Mouse (Mus musculus): ENCODE data around the gene Fbxo44. TPM values are rescaled to one million over a fixed set of nuclear protein-coding genes. Genes with fewer than 3 reads are reported as not detected.
A peak's percentile ranks its signal among the peaks of the same experiment; 100 is the strongest.
"Not testable (repeated sequence)": the region's sequence is repeated elsewhere in the genome, so short reads cannot be mapped to it uniquely, and the experiment has no call there.

Gene Fbxo44
- polyA plus RNA-seq, 1 experiment from 2014 or later = 11.9 TPM

GRCm38 (mm10) chr4:148120555-148120954, 39.7 kb downstream of the Fbxo44 start:
- H3K9ac ChIP-seq (replicated peaks; ENCODE audit: low read depth, low read length) = no peak overlapping the region
- H3K4me2 ChIP-seq (replicated peaks; ENCODE audit: low read depth, low read length) = no peak overlapping the region
- WGBS = 71% methylated on average over 9 of the region's 9 CpGs
- H3K36me3 ChIP-seq (ENCODE audit: control insufficient read depth, insufficient read depth, low read length) = no peaks in the 10 kb centered on the region
- no peaks in the 10 kb centered on the region; the same call in 1 of the 2 replicates for H3K27me3 ChIP-seq (ENCODE audit: control insufficient read depth, insufficient read depth, low read length)
- no peak overlapping the region for H3K4me3 ChIP-seq (ENCODE audit: low read depth, low read length)
- ATAC-seq (ENCODE audit: insufficient number of reproducible peaks, insufficient read depth, low FRiP score, low read depth) = no peak
- H3K4me1 ChIP-seq (ENCODE audit: control insufficient read depth, insufficient read depth, low read length) = no peaks in the 10 kb centered on the region
- no peaks in the 10 kb centered on the region for H3K9me3 ChIP-seq (ENCODE audit: control insufficient read depth, low read depth, low read length)
- no peak overlapping the region for H3K27ac ChIP-seq (ENCODE audit: low read length)

- H3K36me3 ChIP-seq (ENCODE audit: control insufficient read depth, insufficient read depth, low read length); H3K4me3 ChIP-seq (ENCODE audit: low read depth, low read length); H3K9ac ChIP-seq (replicated peaks; ENCODE audit: low read depth, low read length); H3K27ac ChIP-seq (ENCODE audit: low read length); H3K9me3 ChIP-seq (ENCODE audit: control insufficient read depth, low read depth, low read length); H3K4me2 ChIP-seq (replicated peaks; ENCODE audit: low read depth, low read length); H3K4me1 ChIP-seq (ENCODE audit: control insufficient read depth, insufficient read depth, low read length); ATAC-seq (ENCODE audit: insufficient number of reproducible peaks, insufficient read depth, low FRiP score, low read depth); H3K27me3 ChIP-seq (ENCODE audit: control insufficient read depth, insufficient read depth, low read length): not testable (repeated sequence)
- WGBS = 81% methylated on average over 9 of the region's 9 CpGs
These were observed 40.7 kb downstream of the Fbxo44 start for GRCm38 (mm10) chr4:148119578-148119977.

- H3K9ac ChIP-seq (replicated peaks; ENCODE audit: low read depth, low read length) = no peak overlapping the region
- no peak for ATAC-seq (ENCODE audit: insufficient number of reproducible peaks, insufficient read depth, low FRiP score, low read depth)
- no peaks in the 10 kb centered on the region for H3K4me1 ChIP-seq (ENCODE audit: control insufficient read depth, insufficient read depth, low read length)
- no peaks in the 10 kb centered on the region for H3K36me3 ChIP-seq (ENCODE audit: control insufficient read depth, insufficient read depth, low read length)
- H3K27ac ChIP-seq (ENCODE audit: low read length) = no peak overlapping the region
- no peaks in the 10 kb centered on the region for H3K9me3 ChIP-seq (ENCODE audit: control insufficient read depth, low read depth, low read length)
- no peaks in the 10 kb centered on the region for H3K27me3 ChIP-seq (ENCODE audit: control insufficient read depth, insufficient read depth, low read length)
- no peak overlapping the region for H3K4me2 ChIP-seq (replicated peaks; ENCODE audit: low read depth, low read length)
- H3K4me3 ChIP-seq (ENCODE audit: low read depth, low read length) = no peak overlapping the region
- WGBS = 68% methylated on average over 4 of the region's 4 CpGs
These were observed 42.9 kb downstream of the Fbxo44 start for GRCm38 (mm10) chr4:148117392-148117791.

GRCm38 (mm10) chr4:148116657-148117056, 43.6 kb downstream of the Fbxo44 start:
- H3K4me1 ChIP-seq (ENCODE audit: control insufficient read depth, insufficient read depth, low read length) = no peaks in the 10 kb centered on the region
- no peak overlapping the region for H3K9ac ChIP-seq (replicated peaks; ENCODE audit: low read depth, low read length)
- ATAC-seq (ENCODE audit: insufficient number of reproducible peaks, insufficient read depth, low FRiP score, low read depth) = no peak
- no peaks in the 10 kb centered on the region for H3K9me3 ChIP-seq (ENCODE audit: control insufficient read depth, low read depth, low read length)
- WGBS = 76% methylated on average over 4 of the region's 4 CpGs
- no peaks in the 10 kb centered on the region for H3K27me3 ChIP-seq (ENCODE audit: control insufficient read depth, insufficient read depth, low read length)
- no peaks in the 10 kb centered on the region for H3K36me3 ChIP-seq (ENCODE audit: control insufficient read depth, insufficient read depth, low read length)
- H3K4me2 ChIP-seq (replicated peaks; ENCODE audit: low read depth, low read length) = no peak overlapping the region
- no peak overlapping the region for H3K4me3 ChIP-seq (ENCODE audit: low read depth, low read length)
- no peak overlapping the region for H3K27ac ChIP-seq (ENCODE audit: low read length)

GRCm38 (mm10) chr4:148115467-148115866, 44.8 kb downstream of the Fbxo44 start:
- Histone ChIP-seq H3K4me3 (ENCODE audit: low read depth, low read length) (no peak overlapping the region), H3K4me1 (ENCODE audit: control insufficient read depth, insufficient read depth, low read length) (no peaks in the 10 kb centered on the region), H3K27me3 (ENCODE audit: control insufficient read depth, insufficient read depth, low read length) (no peaks in the 10 kb centered on the region), H3K27ac (ENCODE audit: low read length) (no peak overlapping the region), H3K9ac (replicated peaks; ENCODE audit: low read depth, low read length) (no peak overlapping the region), H3K4me2 (replicated peaks; ENCODE audit: low read depth, low read length) (0 out of 2 replicates have a peak overlapping the region, but pooled peaks have one; percentile 8), H3K9me3 (ENCODE audit: control insufficient read depth, low read depth, low read length) (no peaks in the 10 kb centered on the region), H3K36me3 (ENCODE audit: control insufficient read depth, insufficient read depth, low read length) (no peaks in the 10 kb centered on the region)
- WGBS = 5% methylated on average over 15 of the region's 15 CpGs
- ATAC-seq (ENCODE audit: insufficient number of reproducible peaks, insufficient read depth, low FRiP score, low read depth) = peak; percentile 44; the same call in 1 of the 2 replicates

- no peak overlapping the region for H3K27ac ChIP-seq (ENCODE audit: low read length)
- 0 out of 2 replicates have a peak overlapping the region, but pooled peaks have one; percentile 10 for H3K4me2 ChIP-seq (replicated peaks; ENCODE audit: low read depth, low read length)
- no peaks in the 10 kb centered on the region for H3K27me3 ChIP-seq (ENCODE audit: control insufficient read depth, insufficient read depth, low read length)
- peak; percentile 64; the same call in 1 of the 2 replicates for ATAC-seq (ENCODE audit: insufficient number of reproducible peaks, insufficient read depth, low FRiP score, low read depth)
- H3K4me3 ChIP-seq (ENCODE audit: low read depth, low read length) = no peak overlapping the region
- 3% methylated on average over 15 of the region's 15 CpGs for WGBS
- no peaks in the 10 kb centered on the region for H3K36me3 ChIP-seq (ENCODE audit: control insufficient read depth, insufficient read depth, low read length)
- H3K9me3 ChIP-seq (ENCODE audit: control insufficient read depth, low read depth, low read length) = no peaks in the 10 kb centered on the region
- no peak overlapping the region for H3K9ac ChIP-seq (replicated peaks; ENCODE audit: low read depth, low read length)
- no peaks in the 10 kb centered on the region for H3K4me1 ChIP-seq (ENCODE audit: control insufficient read depth, insufficient read depth, low read length)
These were observed 45.4 kb downstream of the Fbxo44 start for GRCm38 (mm10) chr4:148114758-148115391.

GRCm38 (mm10) chr4:148112519-148112918, 47.8 kb downstream of the Fbxo44 start:
- Histone ChIP-seq H3K36me3 (ENCODE audit: control insufficient read depth, insufficient read depth, low read length) (no peaks in the 10 kb centered on the region), H3K4me2 (replicated peaks; ENCODE audit: low read depth, low read length) (no peak overlapping the region), H3K9ac (replicated peaks; ENCODE audit: low read depth, low read length) (no peak overlapping the region), H3K27ac (ENCODE audit: low read length) (no peak overlapping the region), H3K4me1 (ENCODE audit: control insufficient read depth, insufficient read depth, low read length) (no peaks in the 10 kb centered on the region; the same call in 1 of the 2 replicates), H3K4me3 (ENCODE audit: low read depth, low read length) (no peak overlapping the region), H3K27me3 (ENCODE audit: control insufficient read depth, insufficient read depth, low read length) (no peaks in the 10 kb centered on the region), H3K9me3 (ENCODE audit: control insufficient read depth, low read depth, low read length) (no peaks in the 10 kb centered on the region)
- no peak for ATAC-seq (ENCODE audit: insufficient number of reproducible peaks, insufficient read depth, low FRiP score, low read depth)
- 71% methylated on average over 12 of the region's 12 CpGs for WGBS

- H3K4me1 ChIP-seq (ENCODE audit: control insufficient read depth, insufficient read depth, low read length) = no peaks in the 10 kb centered on the region; the same call in 1 of the 2 replicates
- 64% methylated on average over 5 of the region's 5 CpGs for WGBS
- no peak for ATAC-seq (ENCODE audit: insufficient number of reproducible peaks, insufficient read depth, low FRiP score, low read depth)
- no peak overlapping the region for H3K9ac ChIP-seq (replicated peaks; ENCODE audit: low read depth, low read length)
- no peak overlapping the region for H3K27ac ChIP-seq (ENCODE audit: low read length)
- no peak overlapping the region for H3K4me2 ChIP-seq (replicated peaks; ENCODE audit: low read depth, low read length)
- H3K27me3 ChIP-seq (ENCODE audit: control insufficient read depth, insufficient read depth, low read length) = no peaks in the 10 kb centered on the region
- no peaks in the 10 kb centered on the region for H3K9me3 ChIP-seq (ENCODE audit: control insufficient read depth, low read depth, low read length)
- no peaks in the 10 kb centered on the region for H3K36me3 ChIP-seq (ENCODE audit: control insufficient read depth, insufficient read depth, low read length)
- no peak overlapping the region for H3K4me3 ChIP-seq (ENCODE audit: low read depth, low read length)
These were observed 51.1 kb downstream of the Fbxo44 start for GRCm38 (mm10) chr4:148109215-148109614.
